Mouse (Mus musculus) right cerebral cortex, adult 18-20 months (tissue): ENCODE measurements around the gene Fam98b.

Source experiments
- DNase-seq: peaks from one replicate; pipeline ENCODE4 v3.0.0; 2022; ENCODE audit warnings: mixed read lengths

Gene Fam98b

DNA sequence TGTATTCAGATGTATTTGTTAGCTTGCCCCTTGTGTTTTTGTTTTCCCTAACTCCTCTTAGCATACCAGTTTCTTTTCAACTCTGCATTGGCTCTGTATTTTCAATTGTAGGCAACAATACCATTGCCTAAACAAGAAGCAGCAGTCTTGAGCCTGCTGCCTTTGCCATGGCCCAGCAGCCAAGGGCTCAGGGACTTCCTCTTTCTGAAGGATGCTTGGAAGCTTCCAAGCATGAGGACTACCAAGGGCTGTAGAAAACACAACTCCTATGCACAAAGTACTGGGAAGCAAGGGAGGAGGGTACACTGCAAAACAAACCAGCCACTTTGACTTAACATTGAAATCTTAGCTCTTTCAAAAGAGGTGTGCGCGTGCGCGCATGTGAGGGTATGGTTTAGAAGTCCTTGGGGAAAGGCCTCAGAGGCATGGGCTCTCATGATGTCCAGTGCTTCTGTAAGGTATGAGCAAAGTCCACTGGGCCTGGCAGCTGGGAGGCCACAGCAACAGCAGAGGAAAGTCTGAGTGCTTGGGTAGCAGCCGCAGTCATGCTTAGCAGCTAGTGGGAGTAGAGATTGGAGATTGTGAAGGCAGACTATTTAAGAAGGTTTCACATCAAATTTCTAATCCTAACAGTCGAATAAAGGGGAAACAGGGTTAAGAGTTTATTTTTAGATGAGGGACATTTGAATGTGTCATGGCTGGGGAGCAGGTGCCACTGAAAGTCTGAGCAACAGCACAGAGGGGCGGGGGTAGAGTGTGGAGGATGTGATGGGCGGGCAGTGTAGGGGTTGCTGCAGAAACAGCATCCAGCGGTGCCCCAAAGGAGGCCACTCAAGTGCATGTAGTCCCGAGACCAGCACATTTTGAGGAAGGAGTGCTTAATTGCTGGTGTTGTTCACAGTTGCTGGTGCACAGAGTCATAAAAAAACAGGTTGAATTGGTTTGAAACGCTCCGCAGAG lies 54.1 kb downstream of the Fam98b start:
- DNase-seq, result peak; percentile 48

DNA sequence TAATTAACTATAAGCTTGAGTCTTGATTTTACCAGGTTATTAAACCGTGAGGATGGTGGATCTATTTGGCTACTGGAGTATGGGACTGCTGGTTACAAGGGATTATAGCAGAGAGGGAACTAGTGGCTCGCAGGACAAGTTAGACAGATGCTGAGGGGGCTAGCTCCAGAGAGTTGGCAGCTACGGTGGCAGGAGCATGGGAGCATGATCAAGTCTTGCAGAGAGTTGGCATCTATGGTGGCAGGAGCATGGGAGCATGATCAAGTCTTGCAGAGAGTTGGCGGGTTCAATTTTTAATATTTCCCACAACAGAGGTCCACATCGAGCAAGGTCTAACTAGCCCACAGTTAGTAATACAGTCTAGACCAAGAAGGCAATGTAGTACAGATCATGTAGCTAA lies 55.4 kb downstream of the Fam98b start:
- no peak for DNase-seq

DNA sequence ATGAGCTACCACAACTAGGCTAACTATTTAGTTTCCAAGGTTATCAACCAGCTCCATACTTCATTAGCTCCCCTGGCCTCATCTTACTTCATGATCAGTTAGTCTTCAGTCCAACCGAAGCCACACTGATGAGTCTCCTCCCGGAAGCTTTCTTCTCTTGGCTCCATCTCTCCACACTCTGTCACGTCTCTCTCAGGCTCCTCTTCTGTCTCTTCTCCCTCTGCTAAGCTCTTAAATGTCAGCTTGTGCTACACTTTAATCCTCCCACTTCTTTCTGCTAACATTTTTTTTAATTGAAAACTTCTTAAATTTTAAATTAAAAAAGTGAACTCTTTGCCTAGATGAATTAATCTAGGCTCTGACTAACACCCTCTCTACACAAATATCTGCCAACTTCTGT lies 58.4 kb downstream of the Fam98b start:
- peak; percentile 43 for DNase-seq

DNA sequence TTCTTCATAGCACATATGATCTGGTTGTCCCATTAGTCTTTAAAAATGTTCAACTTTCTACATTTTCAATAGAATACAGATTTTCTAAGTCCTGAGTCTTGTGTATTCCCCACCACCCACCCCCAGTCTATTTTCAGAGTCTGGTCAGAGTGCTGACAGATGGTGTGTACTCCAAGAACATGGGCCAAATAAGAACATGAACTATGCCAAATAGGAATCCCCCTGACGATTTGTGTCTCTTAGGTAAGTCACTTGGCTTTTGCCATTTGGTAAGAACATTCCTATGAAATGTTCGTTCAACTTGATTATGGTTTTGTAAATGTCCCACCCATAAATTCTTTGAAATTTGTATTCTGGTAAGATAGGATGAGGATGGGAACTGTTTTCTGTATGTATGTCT lies 59.5 kb downstream of the Fam98b start:
- DNase-seq, result no peak

DNA sequence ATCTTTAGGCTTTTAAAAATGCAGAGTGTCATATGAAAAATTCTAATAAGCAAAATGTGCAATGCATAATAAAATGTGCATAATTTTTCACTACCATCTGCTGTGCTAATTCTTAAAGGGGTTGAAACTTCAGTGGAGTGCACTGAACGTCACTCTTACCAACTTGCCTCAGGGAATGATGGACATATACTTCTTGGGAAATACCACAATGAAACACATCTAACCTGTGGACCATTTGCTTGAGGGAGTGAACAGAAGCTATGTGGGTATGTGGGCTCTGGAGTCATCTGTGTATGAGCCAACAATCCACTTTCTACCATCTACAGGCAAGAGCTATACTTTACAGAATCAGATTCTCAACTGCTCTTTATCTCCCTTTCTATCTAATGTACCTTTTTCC lies 61.8 kb downstream of the Fam98b start:
- DNase-seq, result no peak

DNA sequence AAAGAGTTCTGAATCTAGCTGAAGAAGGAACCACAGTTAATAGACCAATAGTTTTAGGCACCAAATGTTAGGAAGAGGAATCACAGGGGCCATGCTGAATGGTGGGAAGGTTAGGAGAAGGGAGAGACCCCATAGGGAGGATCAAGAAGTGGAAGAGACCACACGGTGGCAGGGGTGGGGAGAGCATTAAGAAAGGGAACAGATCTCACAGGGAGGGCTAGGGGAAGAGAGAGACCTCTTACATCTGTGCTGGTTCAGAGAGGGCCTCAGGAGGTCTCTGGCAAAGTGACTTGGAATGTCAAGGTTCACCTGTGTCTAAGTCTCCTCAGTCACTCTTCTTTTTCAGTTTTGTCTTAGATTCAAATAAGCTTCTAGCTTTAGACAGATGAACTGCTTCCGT lies 62.5 kb downstream of the Fam98b start:
- no peak for DNase-seq

DNA sequence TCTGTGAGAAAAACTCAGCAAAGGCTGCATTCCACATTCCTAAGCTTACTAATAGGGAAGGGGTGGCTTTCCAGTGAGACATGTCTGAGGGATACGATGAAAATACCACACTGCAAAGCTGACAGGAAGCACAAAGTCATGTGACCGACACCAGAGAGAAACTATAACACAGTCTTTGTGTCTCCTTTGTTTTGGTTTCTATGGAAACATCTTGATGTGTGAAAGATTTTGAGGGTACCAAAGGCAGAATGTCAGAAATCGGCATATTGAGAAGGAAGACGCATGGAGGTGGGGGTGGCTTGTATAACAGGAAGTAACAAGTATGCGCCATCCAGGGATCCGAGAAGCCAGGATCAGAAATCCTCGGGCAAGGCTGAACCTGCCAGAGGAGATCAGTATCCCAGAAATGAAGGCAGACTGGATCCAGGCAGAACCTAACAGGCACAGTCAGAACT lies 62.9 kb downstream of the Fam98b start:
- DNase-seq, result peak; percentile 40

DNA sequence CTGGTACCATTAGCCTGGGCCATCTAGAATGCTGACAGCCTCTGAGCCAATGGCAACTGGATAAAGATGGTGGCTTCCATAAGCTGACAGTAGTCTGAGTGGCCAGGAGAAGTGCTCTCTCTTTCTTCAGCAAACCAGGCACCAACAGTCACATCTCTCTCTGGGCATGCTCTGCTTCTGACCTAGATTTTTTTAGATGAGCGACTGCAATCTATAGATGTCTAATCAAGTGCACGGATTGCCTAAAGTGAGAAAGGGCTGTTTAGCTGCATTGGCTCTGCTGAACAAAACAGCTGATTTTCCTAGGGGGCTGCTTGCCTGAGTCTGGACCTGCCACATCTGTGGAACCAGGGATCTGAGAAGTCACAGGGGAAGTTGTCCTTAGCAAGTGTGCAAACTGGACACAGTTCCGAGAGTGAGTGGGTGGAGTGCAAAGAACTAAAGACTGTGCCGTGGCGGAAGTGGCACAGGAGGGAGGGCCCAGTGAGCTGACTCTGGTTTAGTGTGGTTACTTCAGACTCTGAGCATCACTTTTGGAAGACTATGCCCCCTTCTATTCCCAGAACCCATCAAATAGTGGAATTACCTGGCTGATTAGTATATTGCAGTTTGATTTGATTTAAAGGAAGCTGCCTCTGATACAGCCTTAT lies 64.2 kb downstream of the Fam98b start:
- no peak for DNase-seq

DNA sequence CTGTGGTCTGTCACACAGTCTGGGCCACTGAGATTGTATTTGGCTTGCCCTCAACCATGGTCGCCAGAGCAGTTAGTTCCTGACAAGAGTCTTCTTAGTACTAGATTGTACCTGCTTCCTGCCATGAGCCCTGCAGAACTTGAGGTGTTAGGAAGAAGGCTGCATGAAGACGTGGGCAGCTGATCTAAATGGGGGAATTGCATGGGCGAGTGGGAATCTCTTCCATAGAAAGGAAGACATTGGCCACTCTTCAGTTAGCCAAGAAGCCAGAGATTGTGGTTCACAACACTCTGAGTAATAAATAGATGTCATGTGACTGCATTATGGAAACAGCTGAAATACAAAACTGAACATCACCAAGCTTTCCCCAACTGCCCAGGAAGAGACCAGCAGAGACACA lies 69.5 kb downstream of the Fam98b start:
- no peak for DNase-seq
